Mouse (Mus musculus) embryonic fibroblast, embryonic 13.5 days (primary cell): Measurements from ENCODE around the gene Ubap1.

Source experiments
- CTCF ChIP-seq: IDR thresholded peaks from 2 replicates; pipeline ENCODE4 v1.5.1; 2011; ENCODE audit warnings: mild to moderate bottlenecking, control low read depth, low read length, moderate library complexity, borderline replicate concordance; ENCODE audit not compliant: insufficient read depth
- POLR2A ChIP-seq: IDR thresholded peaks from 2 replicates; pipeline ENCODE4 v1.6.1; 2011; ENCODE audit warnings: low read depth, mild to moderate bottlenecking, control low read depth, low read length, moderate library complexity

DNA sequence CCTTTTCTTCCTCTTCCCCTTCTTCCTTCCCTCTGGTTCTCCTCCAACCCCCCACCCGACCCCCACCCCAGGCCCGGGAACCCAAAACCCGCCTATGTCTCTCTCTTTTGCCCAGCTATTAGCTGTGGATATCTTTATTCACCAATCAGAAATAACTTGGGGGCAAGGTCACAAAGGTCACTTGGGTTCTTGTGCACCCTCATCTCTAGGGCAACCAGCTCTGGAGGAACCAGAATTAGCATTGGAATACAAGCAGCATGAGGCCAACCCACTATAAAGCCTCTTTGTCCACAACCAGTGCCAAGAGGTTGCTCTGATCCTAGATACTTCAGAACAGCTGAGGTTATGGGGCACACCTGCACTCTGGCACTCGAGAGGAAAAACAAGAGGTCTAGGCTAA is 19.3 kb upstream of the Ubap1 start:
- TF ChIP-seq CTCF (no peak), POLR2A (no peak)
